Mouse (Mus musculus) hindbrain, embryonic 16.5 days (tissue): ENCODE measurements around the gene Tha1. TPM values are rescaled to one million over a fixed set of nuclear protein-coding genes. Genes with fewer than 3 reads are reported as not detected.

ENCODE experiments used
- ATAC-seq: fragments of 200-750 bp; cut with Nextera tagmentation; 2 replicates; pipeline ENCODE4 v1.8.0; 2017; ENCODE audit warnings: moderate TSS enrichment, moderate library complexity
- H3K27ac ChIP-seq: fragments of 300-500 bp; sonication (generic); 2 replicates; pipeline ENCODE4 v1.5.1; 2014; ENCODE audit warnings: low read depth, mild to moderate bottlenecking, control low read depth, low read length, moderate library complexity
- H3K27me3 ChIP-seq: fragments of 300-500 bp; sonication (generic); replicated peaks from 2 replicates; pipeline ENCODE4 v1.6.1; 2014; ENCODE audit warnings: low read length; ENCODE audit not compliant: control insufficient read depth, insufficient read depth
- H3K36me3 ChIP-seq: fragments of 300-500 bp; sonication (generic); 2 replicates; pipeline ENCODE4 v1.6.1; 2014; ENCODE audit warnings: mild to moderate bottlenecking, low read length, moderate library complexity, mixed read lengths; ENCODE audit not compliant: control insufficient read depth, insufficient read depth
- H3K4me1 ChIP-seq: fragments of 300-500 bp; sonication (generic); 2 replicates; pipeline ENCODE4 v1.6.1; 2014; ENCODE audit warnings: low read depth, low read length; ENCODE audit not compliant: control insufficient read depth, insufficient read depth
- H3K4me2 ChIP-seq: fragments of 300-500 bp; sonication (generic); 2 replicates; pipeline ENCODE4 v1.6.1; 2014; ENCODE audit warnings: mild to moderate bottlenecking, low read length, control low read depth, moderate library complexity
- H3K4me3 ChIP-seq: fragments of 300-500 bp; sonication (generic); 2 replicates; pipeline ENCODE4 v1.5.1; 2014; ENCODE audit warnings: mild to moderate bottlenecking, low read length, control low read depth, moderate library complexity
- H3K9ac ChIP-seq: fragments of 300-500 bp; sonication (generic); 2 replicates; pipeline ENCODE4 v1.6.1; 2014; ENCODE audit warnings: low read depth, mild to moderate bottlenecking, control low read depth, low read length, moderate library complexity
- H3K9me3 ChIP-seq: fragments of 300-500 bp; sonication (generic); 2 replicates; pipeline ENCODE4 v1.6.1; 2014; ENCODE audit warnings: mild to moderate bottlenecking, low read length, moderate library complexity; ENCODE audit not compliant: control insufficient read depth
- WGBS: fragments of 180-500 bp; shearing (Covaris S2); extraction: QIAGEN DNeasy Blood & Tissue Kit; methylation state at CpG from one replicate; pipeline ENCODE4 v1.1.7; 2014; 5-methylcytosine and 5-hydroxymethylcytosine counted together
- polyA plus RNA-seq: library from polyadenylated mRNA; unstranded; fragments of >200 nt; fragmentation: Nextera tagmentation; extraction: Ambion mirVana; gene quantifications from 2 replicates; pipeline ENCODE4 v1.2.1, GENCODE M21; 2015

Gene Tha1
- polyA plus RNA-seq, 1 experiment from 2014 or later = 5.5 TPM

GRCm38 (mm10) chr11:117825333-117826101 is 47.8 kb downstream of the Tha1 start, which contains the start of the genes Afmid and Tk1:
Gene Afmid, plus strand, starts transcription at chr11:117825924.
Gene Tk1, minus strand, starts transcription at chr11:117826092.
- Histone ChIP-seq H3K4me3 (peak within 1 kb of the TSS; percentile 53), H3K4me1 (peaks cover 42% of the 10 kb centered on the region), H3K27ac (peak within 1 kb of the TSS; percentile 59), H3K27me3 (no peaks in the 10 kb centered on the region), H3K9me3 (no peaks in the 10 kb centered on the region), H3K4me2 (peak within 1 kb of the TSS; percentile 95), H3K9ac (peak within 1 kb of the TSS; percentile 66), H3K36me3 (no peaks in the 10 kb centered on the region)
- ATAC-seq = peak; percentile 34; the same call in 1 of the 2 replicates
- under 1% methylated on average over 34 of the region's 34 CpGs for WGBS

GRCm38 (mm10) chr11:117824060-117824969 is 49.0 kb downstream of the Tha1 start:
- peak overlapping the region; percentile 53 for H3K4me3 ChIP-seq
- H3K27ac ChIP-seq = peak overlapping the region; percentile 51; the same call in 1 of the 2 replicates
- H3K4me2 ChIP-seq = peak overlapping the region; percentile 95
- ATAC-seq = peak; percentile 85
- 15% methylated on average over 23 of the region's 23 CpGs for WGBS
- H3K27me3 ChIP-seq = no peaks in the 10 kb centered on the region
- no peaks in the 10 kb centered on the region for H3K9me3 ChIP-seq
- no peaks in the 10 kb centered on the region for H3K36me3 ChIP-seq
- H3K4me1 ChIP-seq = peaks cover 35% of the 10 kb centered on the region
- H3K9ac ChIP-seq = peak overlapping the region; percentile 35

GRCm38 (mm10) chr11:117823411-117823810 is 49.9 kb downstream of the Tha1 start:
- 91% methylated on average over 6 of the region's 6 CpGs for WGBS
- ATAC-seq = no peak
- Histone ChIP-seq H3K27ac (no peak overlapping the region), H3K36me3 (no peaks in the 10 kb centered on the region), H3K27me3 (no peaks in the 10 kb centered on the region), H3K4me3 (no peak overlapping the region), H3K9ac (no peak overlapping the region), H3K4me1 (peaks cover 33% of the 10 kb centered on the region), H3K9me3 (no peaks in the 10 kb centered on the region), H3K4me2 (no peak overlapping the region)

GRCm38 (mm10) chr11:117822728-117823241 is 50.5 kb downstream of the Tha1 start:
- H3K27me3 ChIP-seq = no peaks in the 10 kb centered on the region
- H3K4me3 ChIP-seq = no peak overlapping the region
- H3K4me1 ChIP-seq = peaks cover 30% of the 10 kb centered on the region
- no peaks in the 10 kb centered on the region for H3K36me3 ChIP-seq
- H3K4me2 ChIP-seq = no peak overlapping the region
- no peak overlapping the region for H3K27ac ChIP-seq
- WGBS = 80% methylated on average over 7 of the region's 7 CpGs
- H3K9me3 ChIP-seq = no peaks in the 10 kb centered on the region
- H3K9ac ChIP-seq = no peak overlapping the region
- ATAC-seq = no peak

- ATAC-seq = no peak
Measured at GRCm38 (mm10) chr11:117821868-117822267, 51.4 kb downstream of the Tha1 start.

GRCm38 (mm10) chr11:117820173-117820572 is 53.1 kb downstream of the Tha1 start:
- no peak overlapping the region for H3K9ac ChIP-seq
- 91% methylated on average over 7 of the region's 7 CpGs for WGBS
- H3K4me3 ChIP-seq = no peak overlapping the region
- H3K4me1 ChIP-seq = peaks cover 11% of the 10 kb centered on the region
- ATAC-seq = no peak
- H3K4me2 ChIP-seq = no peak overlapping the region
- no peaks in the 10 kb centered on the region for H3K9me3 ChIP-seq
- H3K36me3 ChIP-seq = no peaks in the 10 kb centered on the region
- no peak overlapping the region for H3K27ac ChIP-seq
- no peaks in the 10 kb centered on the region for H3K27me3 ChIP-seq

More at GRCm38 (mm10) chr11:117821868-117822267, 51.4 kb downstream of the Tha1 start:
- Histone ChIP-seq H3K36me3 (no peaks in the 10 kb centered on the region), H3K27ac (no peak overlapping the region), H3K9ac (no peak overlapping the region), H3K27me3 (no peaks in the 10 kb centered on the region), H3K4me3 (no peak overlapping the region), H3K4me2 (no peak overlapping the region), H3K4me1 (peaks cover 26% of the 10 kb centered on the region), H3K9me3 (no peaks in the 10 kb centered on the region)
- 84% methylated on average over 9 of the region's 9 CpGs for WGBS

GRCm38 (mm10) chr11:117819095-117819494 is 54.2 kb downstream of the Tha1 start:
- Histone ChIP-seq H3K27me3 (no peaks in the 10 kb centered on the region), H3K27ac (no peak overlapping the region), H3K4me3 (no peak overlapping the region), H3K9me3 (no peaks in the 10 kb centered on the region), H3K9ac (no peak overlapping the region), H3K4me2 (no peak overlapping the region), H3K36me3 (no peaks in the 10 kb centered on the region), H3K4me1 (peaks cover 2% of the 10 kb centered on the region)
- no peak; the same call in 1 of the 2 replicates for ATAC-seq
- 48% methylated on average over 8 of the region's 8 CpGs for WGBS
